Mouse (Mus musculus) liver, embryonic 14.5 days (tissue): ENCODE measurements around the gene Igf1r.

Experiments used
- CTCF ChIP-seq: IDR thresholded peaks from 2 replicates; pipeline ENCODE4 v1.5.1; 2016; ENCODE audit warnings: antibody characterized with exemption, low read depth, control low read depth
- EP300 ChIP-seq: IDR thresholded peaks from 2 replicates; pipeline ENCODE4 v1.6.1; 2016; ENCODE audit warnings: antibody characterized with exemption, low read depth

DNA sequence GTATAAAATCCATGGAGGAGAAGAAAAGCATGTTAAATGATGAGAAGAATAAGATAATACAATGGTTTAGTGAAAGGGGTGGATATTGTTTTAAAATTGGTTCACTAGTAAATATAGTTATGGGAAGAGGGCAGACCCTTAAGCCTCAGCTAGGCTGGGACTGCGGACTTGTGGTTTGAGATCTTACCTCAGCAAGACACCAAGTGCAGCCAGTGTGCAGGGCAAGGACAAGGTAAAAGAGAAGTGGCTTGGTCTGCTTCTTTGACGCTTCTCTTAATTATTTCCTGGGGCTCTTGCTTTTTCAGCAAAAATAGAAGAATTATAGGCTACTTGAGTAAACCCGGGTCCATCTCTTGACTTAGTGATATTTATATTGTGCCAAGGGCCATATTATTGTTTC lies 22.5 kb upstream of the Igf1r start:
- TF ChIP-seq CTCF = no peak
- TF ChIP-seq EP300 = no peak
